In genomic region chr5:65479681-65480445, GRCm38 (mm10) we compare ENCODE assay signal across 17 mouse cellular contexts. TPM values are rescaled to one million over a fixed set of nuclear protein-coding genes. Genes with fewer than 3 reads are reported as not detected.
DNase-seq lines count a peak whose midpoint lies in the region; ATAC-seq and TF ChIP-seq lines count a peak whose summit lies in the region.
"Had no signal": no experiment of that assay in that cellular context is flagged by ENCODE, and none has a peak within 500 bp of the region (broad histone marks: within the 10 kb centered on the region; RNA-seq: fewer than 3 reads in every experiment).

No protein-coding gene starts in this region.

- TF ChIP-seq CTCF in stomach, postnatal 0 days (IDR thresholded peaks at IDR 0.05; ENCODE audit: low read depth): no peak

- TF ChIP-seq EP300 in stomach, postnatal 0 days (optimal IDR thresholded peaks at IDR 0.05): peak; percentile 48

- H3K27ac ChIP-seq in embryonic facial prominence, embryonic 14.5 days (replicated peaks; ENCODE audit: low read depth, low read length): no peak overlapping the region
- H3K27ac ChIP-seq in embryonic facial prominence, embryonic 10.5 days (replicated peaks): no peak overlapping the region
- H3K27ac ChIP-seq in kidney, embryonic 14.5 days (ENCODE audit: low read depth, low read length): no peak overlapping the region
- H3K27ac ChIP-seq in stomach, postnatal 0 days (replicated peaks): peak overlapping the region; percentile 85
- no peak overlapping the region for H3K27ac ChIP-seq in hindbrain, embryonic 14.5 days
- H3K27ac ChIP-seq: kidney, postnatal 0 days; liver, embryonic 14.5 days; neural tube, embryonic 13.5 days had no signal

- WGBS in embryonic facial prominence, embryonic 14.5 days: 86% methylated on average over 9 of the region's 9 CpGs
- 89% methylated on average over 9 of the region's 9 CpGs for WGBS in embryonic facial prominence, embryonic 10.5 days
- WGBS in kidney, embryonic 14.5 days: 88% methylated on average over 9 of the region's 9 CpGs
- 67% methylated on average over 9 of the region's 9 CpGs for WGBS in stomach, postnatal 0 days
- 93% methylated on average over 9 of the region's 9 CpGs for WGBS in hindbrain, embryonic 14.5 days

- peak; percentile 57 for ATAC-seq in embryonic facial prominence, embryonic 14.5 days (ENCODE audit: low read depth)
- no peak for ATAC-seq in kidney, embryonic 14.5 days (ENCODE audit: low FRiP score, low TSS enrichment)
- peak; percentile 83 for ATAC-seq in stomach, postnatal 0 days (ENCODE audit: low FRiP score, low TSS enrichment)
- no peak for ATAC-seq in hindbrain, embryonic 14.5 days (ENCODE audit: low FRiP score)
- ATAC-seq: forebrain, embryonic 16.5 days; Patski had no signal

- no peak overlapping the region for H3K4me3 ChIP-seq in embryonic facial prominence, embryonic 14.5 days (ENCODE audit: low read depth, low read length)
- no peak overlapping the region for H3K4me3 ChIP-seq in embryonic facial prominence, embryonic 10.5 days
- H3K4me3 ChIP-seq in kidney, embryonic 14.5 days (ENCODE audit: low read length): no peak overlapping the region
- H3K4me3 ChIP-seq in stomach, postnatal 0 days (ENCODE audit: low read depth, low read length): no peak overlapping the region
- no peak overlapping the region for H3K4me3 ChIP-seq in hindbrain, embryonic 14.5 days (replicated peaks; ENCODE audit: low read length)
- H3K4me3 ChIP-seq: neural tube, embryonic 13.5 days had no signal

- peaks cover 8% of the 10 kb centered on the region; the same call in 1 of the 2 replicates for H3K36me3 ChIP-seq in embryonic facial prominence, embryonic 14.5 days (ENCODE audit: control insufficient read depth, insufficient read depth, low read length)
- no peaks in the 10 kb centered on the region for H3K36me3 ChIP-seq in embryonic facial prominence, embryonic 10.5 days (replicated peaks)
- no peaks in the 10 kb centered on the region for H3K36me3 ChIP-seq in kidney, embryonic 14.5 days (ENCODE audit: control insufficient read depth, insufficient read depth, low read length)
- no peaks in the 10 kb centered on the region for H3K36me3 ChIP-seq in stomach, postnatal 0 days (ENCODE audit: control insufficient read depth, insufficient read depth, low read length)
- H3K36me3 ChIP-seq in hindbrain, embryonic 14.5 days (replicated peaks; ENCODE audit: control insufficient read depth, insufficient read depth): no peaks in the 10 kb centered on the region; the same call in 1 of the 2 replicates

- H3K27me3 ChIP-seq in embryonic facial prominence, embryonic 14.5 days (replicated peaks; ENCODE audit: control insufficient read depth, insufficient read depth, low read length): no peaks in the 10 kb centered on the region
- H3K27me3 ChIP-seq in embryonic facial prominence, embryonic 10.5 days (replicated peaks; ENCODE audit: low read depth, poor library complexity, severe bottlenecking): no peaks in the 10 kb centered on the region
- H3K27me3 ChIP-seq in kidney, embryonic 14.5 days (ENCODE audit: control insufficient read depth, insufficient read depth, low read length): no peaks in the 10 kb centered on the region
- H3K27me3 ChIP-seq in stomach, postnatal 0 days (ENCODE audit: control insufficient read depth, insufficient read depth, low read length): no peaks in the 10 kb centered on the region
- no peaks in the 10 kb centered on the region for H3K27me3 ChIP-seq in hindbrain, embryonic 14.5 days (ENCODE audit: control insufficient read depth, insufficient read depth, low read length)
- H3K27me3 ChIP-seq: CH12.LX; neural tube, embryonic 13.5 days; Patski had no signal

- no peaks in the 10 kb centered on the region for H3K9me3 ChIP-seq in embryonic facial prominence, embryonic 14.5 days (ENCODE audit: control insufficient read depth, low read length)
- H3K9me3 ChIP-seq in embryonic facial prominence, embryonic 10.5 days: no peaks in the 10 kb centered on the region
- no peaks in the 10 kb centered on the region for H3K9me3 ChIP-seq in kidney, embryonic 14.5 days (ENCODE audit: control insufficient read depth, low read length)
- no peaks in the 10 kb centered on the region for H3K9me3 ChIP-seq in stomach, postnatal 0 days (ENCODE audit: control insufficient read depth, low read length)
- H3K9me3 ChIP-seq in hindbrain, embryonic 14.5 days (ENCODE audit: control insufficient read depth, low read length): no peaks in the 10 kb centered on the region
- H3K9me3 ChIP-seq: neural tube, embryonic 13.5 days had no signal

- no peak overlapping the region for H3K4me2 ChIP-seq in embryonic facial prominence, embryonic 14.5 days (ENCODE audit: low read depth, low read length)
- no peak overlapping the region for H3K4me2 ChIP-seq in kidney, embryonic 14.5 days (replicated peaks; ENCODE audit: low read depth, low read length)
- H3K4me2 ChIP-seq in stomach, postnatal 0 days (replicated peaks; ENCODE audit: low read depth): no peak overlapping the region
- no peak overlapping the region for H3K4me2 ChIP-seq in hindbrain, embryonic 14.5 days (replicated peaks)
- H3K4me2 ChIP-seq: neural tube, embryonic 13.5 days had no signal

- H3K9ac ChIP-seq in embryonic facial prominence, embryonic 14.5 days (ENCODE audit: low read depth, low read length): no peak overlapping the region
- peak overlapping the region; percentile 12; the same call in 1 of the 2 replicates for H3K9ac ChIP-seq in kidney, embryonic 14.5 days (ENCODE audit: low read depth, low read length)
- no peak overlapping the region for H3K9ac ChIP-seq in stomach, postnatal 0 days (ENCODE audit: low read length)
- H3K9ac ChIP-seq in hindbrain, embryonic 14.5 days: no peak overlapping the region
- H3K9ac ChIP-seq: liver, embryonic 14.5 days; neural tube, embryonic 13.5 days had no signal

- H3K4me1 ChIP-seq in embryonic facial prominence, embryonic 14.5 days (ENCODE audit: control insufficient read depth, insufficient read depth, low read length): no peaks in the 10 kb centered on the region
- no peaks in the 10 kb centered on the region for H3K4me1 ChIP-seq in embryonic facial prominence, embryonic 10.5 days
- H3K4me1 ChIP-seq in kidney, embryonic 14.5 days (ENCODE audit: control insufficient read depth, insufficient read depth, low read length): no peaks in the 10 kb centered on the region
- H3K4me1 ChIP-seq in stomach, postnatal 0 days (replicated peaks; ENCODE audit: control insufficient read depth, insufficient read depth): no peaks in the 10 kb centered on the region
- no peaks in the 10 kb centered on the region for H3K4me1 ChIP-seq in hindbrain, embryonic 14.5 days (replicated peaks; ENCODE audit: control insufficient read depth, insufficient read depth, low read length)
- H3K4me1 ChIP-seq: neural tube, embryonic 13.5 days had no signal

- DNase-seq in embryonic facial prominence, embryonic 14.5 days (ENCODE audit: low spot score): peak; percentile 22
- no peak for DNase-seq in embryonic facial prominence, embryonic 10.5 days (ENCODE audit: low spot score)
- DNase-seq in kidney, adult 11 months: no peak
- DNase-seq in urinary bladder, postnatal 14 days (ENCODE audit: low spot score): peak; percentile 45
- no peak for DNase-seq in urinary bladder, postnatal 4 days (ENCODE audit: low spot score in 2 of 2)
- DNase-seq in stomach, postnatal 0 days (ENCODE audit: low spot score): peak; percentile 54
- DNase-seq in hindbrain, embryonic 14.5 days (ENCODE audit: low spot score): no peak
- DNase-seq: cerebellum, adult 11-12 months; right cerebral cortex, postnatal 4 days had no signal

RNA-seq across cellular contexts. Expression of gene Gm43552, which starts 12.8 kb away (rescaled TPM):
- polyA plus RNA-seq in embryonic facial prominence, embryonic 14.5 days (2014; fragmentation: Nextera tagmentation; extraction: Ambion mirVana): not detected in 2 replicates
- polyA plus RNA-seq in embryonic facial prominence, embryonic 10.5 days (2016; fragmentation: Nextera tagmentation; extraction: Ambion mirVana): not detected in 2 replicates
- not detected in 2 replicates for polyA plus RNA-seq in kidney, embryonic 14.5 days (2014; fragmentation: Nextera tagmentation; extraction: Ambion mirVana)
- not detected in 2 replicates for polyA plus RNA-seq in stomach, postnatal 0 days (2015; fragmentation: Nextera tagmentation; extraction: Ambion mirVana)
- not detected in 2 replicates for polyA plus RNA-seq in hindbrain, embryonic 14.5 days (2014; fragmentation: Nextera tagmentation; extraction: Ambion mirVana)
- polyA plus RNA-seq: forebrain, embryonic 16.5 days; hindbrain, embryonic 11.5 days; liver, embryonic 14.5 days; neural tube, embryonic 13.5 days; Patski had no signal

RNA-seq across cellular contexts. Expression of gene Ugdh, which starts 44.1 kb away (rescaled TPM):
- polyA plus RNA-seq in embryonic facial prominence, embryonic 14.5 days (2014; fragmentation: Nextera tagmentation; extraction: Ambion mirVana): 119 and 125 TPM in 2 replicates
- 92.7 and 95.4 TPM in 2 replicates for polyA plus RNA-seq in embryonic facial prominence, embryonic 10.5 days (2016; fragmentation: Nextera tagmentation; extraction: Ambion mirVana)
- polyA plus RNA-seq in kidney, embryonic 14.5 days (2014; fragmentation: Nextera tagmentation; extraction: Ambion mirVana): 56.2 and 68.9 TPM in 2 replicates
- polyA plus RNA-seq in stomach, postnatal 0 days (2015; fragmentation: Nextera tagmentation; extraction: Ambion mirVana): 281 and 313 TPM in 2 replicates
- 40.2 and 46.5 TPM in 2 replicates for polyA plus RNA-seq in hindbrain, embryonic 14.5 days (2014; fragmentation: Nextera tagmentation; extraction: Ambion mirVana)

RNA-seq across cellular contexts. Expression of gene Smim14, which starts 57.1 kb away (rescaled TPM):
- 144 and 146 TPM in 2 replicates for polyA plus RNA-seq in embryonic facial prominence, embryonic 14.5 days (2014; fragmentation: Nextera tagmentation; extraction: Ambion mirVana)
- 56.0 and 69.3 TPM in 2 replicates for polyA plus RNA-seq in embryonic facial prominence, embryonic 10.5 days (2016; fragmentation: Nextera tagmentation; extraction: Ambion mirVana)
- polyA plus RNA-seq in kidney, embryonic 14.5 days (2014; fragmentation: Nextera tagmentation; extraction: Ambion mirVana): 83.9 and 91.6 TPM in 2 replicates
- polyA plus RNA-seq in stomach, postnatal 0 days (2015; fragmentation: Nextera tagmentation; extraction: Ambion mirVana): 355 and 360 TPM in 2 replicates
- 201 and 237 TPM in 2 replicates for polyA plus RNA-seq in hindbrain, embryonic 14.5 days (2014; fragmentation: Nextera tagmentation; extraction: Ambion mirVana)

RNA-seq across cellular contexts. Expression of gene Ube2k, which starts 57.2 kb away (rescaled TPM):
- 122 and 130 TPM in 2 replicates for polyA plus RNA-seq in embryonic facial prominence, embryonic 14.5 days (2014; fragmentation: Nextera tagmentation; extraction: Ambion mirVana)
- polyA plus RNA-seq in embryonic facial prominence, embryonic 10.5 days (2016; fragmentation: Nextera tagmentation; extraction: Ambion mirVana): 214 and 216 TPM in 2 replicates
- polyA plus RNA-seq in kidney, embryonic 14.5 days (2014; fragmentation: Nextera tagmentation; extraction: Ambion mirVana): 154 and 186 TPM in 2 replicates
- polyA plus RNA-seq in stomach, postnatal 0 days (2015; fragmentation: Nextera tagmentation; extraction: Ambion mirVana): 130 and 136 TPM in 2 replicates
- polyA plus RNA-seq in hindbrain, embryonic 14.5 days (2014; fragmentation: Nextera tagmentation; extraction: Ambion mirVana): 153 and 159 TPM in 2 replicates

Comparison
In these comparisons a context has a peak if more than half of its experiments do, and no peak if none do; other contexts are left out.
1. DNase-seq: peak in embryonic facial prominence, embryonic 14.5 days (single experiment), urinary bladder, postnatal 14 days (single experiment) and stomach, postnatal 0 days (single experiment); none in embryonic facial prominence, embryonic 10.5 days (single experiment), kidney, adult 11 months (single experiment), urinary bladder, postnatal 4 days (0 of 2) and hindbrain, embryonic 14.5 days (single experiment).
2. ATAC-seq: peak in embryonic facial prominence, embryonic 14.5 days (single experiment) and stomach, postnatal 0 days (single experiment); none in kidney, embryonic 14.5 days (single experiment) and hindbrain, embryonic 14.5 days (single experiment).